Mouse (Mus musculus) kidney, postnatal 10 days (tissue): ENCODE data around the gene Klhdc7b.

Source experiments
- DNase-seq: peaks from one replicate; pipeline ENCODE4 v3.0.0; 2021; ENCODE audit warnings: mixed read lengths

Klhdc7b gene

DNA sequence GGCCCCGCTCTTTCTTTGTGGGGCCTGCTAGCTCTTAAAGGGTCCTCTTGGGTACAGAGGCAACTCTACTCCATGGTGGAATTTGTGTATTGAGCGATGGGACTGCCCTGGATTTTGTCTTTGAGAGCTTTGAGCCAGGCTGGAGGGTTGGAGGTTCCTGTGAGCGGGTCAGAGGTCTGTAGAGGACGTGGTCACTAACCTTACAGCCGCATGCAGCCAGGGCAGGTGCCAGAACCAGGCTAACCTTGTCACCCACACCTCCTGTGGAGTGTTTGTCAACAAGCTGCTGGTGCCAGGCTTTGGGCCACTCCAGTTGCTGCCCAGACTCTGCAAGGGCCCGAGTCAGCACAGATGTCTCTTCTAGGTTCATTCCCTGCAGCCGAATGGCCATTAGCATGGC is 8.7 kb upstream of the Klhdc7b start:
- DNase-seq, result no peak

DNA sequence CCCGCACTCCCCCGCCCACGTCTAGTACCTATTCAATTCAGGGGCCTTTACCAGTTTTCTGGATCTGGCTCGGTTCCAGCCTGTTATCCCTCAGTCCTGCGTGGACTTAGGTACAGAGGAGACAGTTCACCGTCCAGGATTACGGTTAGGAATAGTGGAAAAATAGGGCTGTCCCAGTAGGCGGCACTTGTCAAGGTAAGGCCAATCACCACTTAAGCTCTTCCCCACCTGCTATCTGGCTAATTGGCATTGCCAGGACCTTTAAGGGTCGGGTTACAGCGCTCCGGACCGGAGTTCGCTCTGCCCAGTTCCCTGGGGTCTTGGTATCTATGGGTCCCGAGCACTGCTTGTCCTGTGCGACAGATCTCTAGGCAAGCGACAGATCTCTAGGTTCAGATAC is 7.8 kb upstream of the Klhdc7b start, which contains the start of gene Tymp:
Gene Tymp, minus strand, starts transcription at position 83 of the 400 bp plus-strand sequence.
- no peak for DNase-seq

DNA sequence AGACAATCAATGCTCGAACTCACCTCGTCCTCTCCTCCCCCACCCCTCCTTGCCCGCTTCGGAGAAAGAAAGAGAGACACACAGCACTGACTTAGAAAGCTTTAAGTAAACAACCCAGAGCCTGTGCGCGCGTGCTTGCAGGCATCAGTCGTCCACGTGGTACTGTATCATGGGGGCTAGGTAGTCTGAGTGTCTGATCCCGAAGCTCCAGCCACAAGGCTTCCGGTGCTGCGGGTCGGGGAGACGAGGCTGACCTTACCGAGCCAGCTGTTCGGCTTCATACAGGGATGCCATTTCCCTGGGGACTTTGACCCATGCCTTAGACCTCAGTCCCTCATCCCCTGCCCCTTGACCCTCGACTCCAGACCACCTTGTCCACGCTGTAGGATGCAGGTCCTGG is 7.4 kb upstream of the Klhdc7b start:
- DNase-seq, result no peak

DNA sequence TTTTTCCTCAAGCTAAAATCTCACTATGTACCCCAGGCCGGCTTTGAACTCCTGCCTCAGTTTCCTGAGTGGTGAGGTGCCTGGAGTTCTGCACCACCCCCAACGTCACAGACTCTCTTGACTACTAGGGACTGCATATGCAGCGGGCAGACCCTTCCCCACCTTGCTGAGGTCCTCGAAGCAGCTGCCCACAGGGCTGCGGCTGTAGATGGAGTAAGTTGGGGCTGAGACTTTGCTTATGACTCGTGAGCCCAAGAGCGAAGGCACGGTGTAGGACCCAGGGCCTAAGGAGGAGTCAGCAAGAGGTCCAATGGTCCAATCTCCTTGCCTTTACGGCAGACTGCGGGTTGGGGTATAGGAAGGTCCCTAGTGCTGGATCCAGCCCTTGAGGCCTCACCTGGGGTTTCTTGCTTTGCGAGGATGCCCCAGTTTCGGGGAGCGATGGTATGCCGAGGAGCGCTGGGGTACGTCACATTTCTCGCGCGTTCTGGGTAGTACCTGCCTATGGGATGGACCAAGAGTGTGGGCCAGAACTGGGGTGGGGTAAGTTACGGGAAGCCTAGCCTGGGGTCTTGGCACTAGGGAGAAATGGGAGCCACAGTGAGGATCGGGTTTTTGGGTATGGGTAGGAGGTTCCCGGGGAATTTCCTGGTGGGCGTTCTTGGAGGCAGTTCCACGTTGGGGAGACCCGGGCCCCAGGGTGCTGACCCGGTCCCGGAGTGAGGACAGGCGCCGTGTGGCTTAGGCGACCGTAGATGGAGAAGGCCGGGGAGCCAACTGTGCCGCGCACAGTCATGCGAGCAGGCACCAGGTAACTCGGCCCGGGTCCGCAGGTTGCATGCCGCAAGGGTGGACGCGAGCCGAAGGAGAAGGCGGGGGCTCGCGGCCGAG is 6.5 kb upstream of the Klhdc7b start:
- DNase-seq, result no peak

DNA sequence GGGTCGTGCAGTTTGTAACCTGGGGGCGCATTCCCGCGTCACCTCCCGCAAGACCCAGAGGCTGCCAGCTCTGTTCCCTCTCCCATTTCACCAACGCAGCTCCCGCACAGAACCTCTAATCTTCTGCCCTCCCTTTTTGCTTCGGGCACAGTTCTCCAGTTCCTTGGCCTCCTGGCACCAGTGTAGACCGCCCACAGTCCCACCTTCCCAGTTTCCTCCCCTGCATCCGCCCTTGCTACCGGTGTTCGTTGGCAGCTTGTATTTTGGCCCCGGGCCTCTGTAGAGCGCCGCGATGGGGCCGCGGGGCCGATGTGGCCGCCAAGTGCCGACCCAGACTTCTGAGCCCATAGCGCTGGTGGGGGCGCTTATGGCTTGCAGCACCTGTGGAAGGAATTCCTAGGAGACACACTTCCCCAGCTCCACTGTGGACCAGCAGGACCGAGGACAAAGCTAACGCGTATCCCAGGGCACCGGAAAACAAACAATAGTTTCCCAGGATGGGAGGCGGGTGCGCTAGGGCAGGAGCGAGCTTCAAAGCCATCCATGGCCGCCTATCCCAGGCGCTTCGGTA is 5.8 kb upstream of the Klhdc7b start, which contains the start of gene Odf3b:
Gene Odf3b, minus strand, starts transcription at position 452 of the 571 bp plus-strand sequence.
- peak; percentile 49 for DNase-seq

DNA sequence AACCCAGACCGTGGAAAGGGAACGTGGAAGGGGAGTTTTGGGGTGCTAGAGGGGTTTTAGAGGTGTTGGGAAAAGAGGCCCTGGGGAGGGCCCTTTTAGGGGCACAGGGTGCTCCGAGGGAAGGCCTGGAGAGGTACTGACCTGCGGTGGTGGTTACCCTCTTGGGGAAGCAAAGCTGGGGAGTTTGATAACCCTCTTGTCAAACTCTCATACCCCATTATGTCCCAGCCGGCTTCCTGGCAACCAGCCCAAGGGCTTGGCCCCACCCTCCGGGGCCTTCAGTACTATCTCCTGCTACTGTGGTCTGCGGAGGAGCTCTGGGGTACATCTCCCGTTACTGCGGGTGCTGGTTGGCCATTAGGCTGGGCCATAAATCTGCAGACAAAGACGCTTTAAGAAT is 5.3 kb upstream of the Klhdc7b start:
- DNase-seq, result peak; percentile 61

DNA sequence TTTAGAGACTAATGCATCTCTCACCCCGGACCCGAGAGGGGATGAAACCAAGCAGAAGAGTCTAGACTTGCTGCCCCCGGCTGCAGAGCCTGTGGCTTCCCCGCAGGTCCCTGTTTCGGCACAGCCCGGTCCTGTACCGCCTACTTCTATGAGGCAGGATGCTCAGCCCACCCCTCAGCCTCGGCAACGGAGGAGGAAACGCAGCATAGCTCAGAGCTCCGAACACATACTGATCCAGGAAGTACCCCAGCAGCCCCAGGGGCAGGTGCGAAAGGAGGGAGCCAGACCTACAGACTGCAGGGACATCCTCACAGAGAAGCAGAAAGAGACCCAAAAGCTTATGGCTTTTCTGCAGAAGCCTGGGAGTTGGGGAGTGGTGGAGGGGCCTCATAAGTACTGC is 2.4 kb downstream of the Klhdc7b start:
- DNase-seq, result no peak

DNA sequence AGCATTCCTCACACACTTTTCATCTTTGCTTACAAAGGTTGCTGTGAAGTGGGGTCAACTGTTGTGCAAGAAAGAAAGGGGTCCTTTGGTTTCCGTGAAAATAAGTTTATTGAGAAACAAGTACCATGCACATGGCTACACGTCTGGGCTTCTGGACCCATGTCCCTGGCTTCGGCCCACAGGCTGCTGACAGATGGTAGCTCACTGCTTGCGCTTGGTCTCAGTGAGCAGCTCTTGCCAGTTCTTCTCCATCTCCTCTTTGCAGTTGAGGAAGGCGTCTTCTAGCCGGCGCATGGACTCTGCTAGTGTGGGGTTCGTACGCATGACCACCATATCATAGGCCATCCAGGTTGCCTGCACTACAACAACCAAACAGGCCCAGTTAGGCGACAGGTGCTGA is 5.4 kb downstream of the Klhdc7b start:
- DNase-seq, result no peak

DNA sequence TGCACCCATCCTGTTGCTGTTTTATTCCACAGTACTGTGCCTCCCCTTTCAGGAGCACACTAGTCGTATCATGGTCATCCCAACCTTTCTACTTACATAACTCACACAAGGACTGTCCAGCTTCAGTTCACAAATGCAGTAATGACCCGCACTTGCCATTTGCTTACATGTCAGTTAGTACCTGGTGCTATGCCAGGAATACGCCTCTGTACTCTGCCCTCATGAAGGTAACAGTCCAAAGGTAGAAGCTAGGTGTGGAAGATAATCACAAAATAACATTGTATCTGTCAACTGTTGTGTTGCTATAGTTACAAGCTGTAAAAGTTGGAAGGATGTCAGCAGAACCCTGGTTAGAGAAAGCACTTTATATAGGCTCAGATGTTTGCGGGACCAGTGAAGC is 12.2 kb downstream of the Klhdc7b start:
- no peak for DNase-seq

DNA sequence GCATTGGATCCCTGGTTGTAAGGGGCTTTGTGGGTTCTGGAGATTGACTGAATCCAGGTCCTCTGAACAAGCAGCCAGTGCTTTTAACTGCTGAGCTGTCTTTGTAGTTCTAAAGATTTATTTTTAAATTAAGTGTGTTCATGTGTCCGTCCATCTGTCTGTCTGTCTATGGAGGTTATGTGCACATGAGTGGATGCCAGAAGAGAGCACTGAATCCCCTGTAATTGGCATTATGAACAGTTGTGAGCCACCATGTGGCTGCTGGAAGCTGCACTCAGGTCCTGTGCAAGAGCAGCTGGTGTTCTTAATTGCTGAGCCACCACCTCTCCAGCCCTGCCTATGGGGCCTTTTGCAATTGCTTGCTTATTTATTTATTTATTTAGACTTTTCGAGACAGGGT is 13.4 kb downstream of the Klhdc7b start:
- DNase-seq, result no peak

DNA sequence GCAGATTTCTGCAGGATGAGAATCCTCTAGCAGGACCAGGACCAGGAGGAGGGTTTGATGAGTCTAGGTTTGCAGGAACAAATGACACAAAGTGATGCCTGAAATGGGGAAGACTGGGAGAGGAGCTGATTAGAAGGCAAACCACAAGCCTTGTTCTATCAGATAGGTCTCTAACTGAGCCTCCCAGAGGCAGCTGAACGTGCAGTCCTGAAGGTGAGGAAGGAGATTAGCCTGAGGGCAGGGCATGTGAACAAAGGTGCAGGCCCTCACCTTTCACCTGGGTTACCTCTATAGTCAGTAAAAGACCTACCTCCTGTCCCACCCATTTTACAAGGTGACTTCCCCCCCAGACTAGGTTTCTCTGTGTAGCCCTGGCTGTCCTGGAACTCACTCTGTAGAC is 15.0 kb downstream of the Klhdc7b start:
- DNase-seq, result no peak

DNA sequence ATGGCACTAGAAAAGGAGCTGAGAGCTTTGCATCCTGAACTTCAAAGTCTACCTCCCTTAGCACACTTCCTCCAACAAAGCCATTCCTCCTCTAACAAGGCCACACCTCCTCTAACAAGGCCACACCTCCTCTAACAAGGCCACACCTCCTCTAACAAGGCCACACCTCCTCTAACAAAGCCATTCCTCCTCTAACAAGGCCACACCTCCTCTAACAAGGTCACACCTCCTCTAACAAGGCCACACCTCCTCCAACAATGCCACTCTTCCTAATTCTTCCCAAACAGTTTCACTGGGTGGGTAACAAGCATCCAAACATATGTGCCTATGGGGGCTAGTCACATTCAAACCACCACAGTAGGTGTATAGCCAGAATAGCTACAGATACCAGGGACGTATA is 17.8 kb downstream of the Klhdc7b start:
- no peak for DNase-seq

DNA sequence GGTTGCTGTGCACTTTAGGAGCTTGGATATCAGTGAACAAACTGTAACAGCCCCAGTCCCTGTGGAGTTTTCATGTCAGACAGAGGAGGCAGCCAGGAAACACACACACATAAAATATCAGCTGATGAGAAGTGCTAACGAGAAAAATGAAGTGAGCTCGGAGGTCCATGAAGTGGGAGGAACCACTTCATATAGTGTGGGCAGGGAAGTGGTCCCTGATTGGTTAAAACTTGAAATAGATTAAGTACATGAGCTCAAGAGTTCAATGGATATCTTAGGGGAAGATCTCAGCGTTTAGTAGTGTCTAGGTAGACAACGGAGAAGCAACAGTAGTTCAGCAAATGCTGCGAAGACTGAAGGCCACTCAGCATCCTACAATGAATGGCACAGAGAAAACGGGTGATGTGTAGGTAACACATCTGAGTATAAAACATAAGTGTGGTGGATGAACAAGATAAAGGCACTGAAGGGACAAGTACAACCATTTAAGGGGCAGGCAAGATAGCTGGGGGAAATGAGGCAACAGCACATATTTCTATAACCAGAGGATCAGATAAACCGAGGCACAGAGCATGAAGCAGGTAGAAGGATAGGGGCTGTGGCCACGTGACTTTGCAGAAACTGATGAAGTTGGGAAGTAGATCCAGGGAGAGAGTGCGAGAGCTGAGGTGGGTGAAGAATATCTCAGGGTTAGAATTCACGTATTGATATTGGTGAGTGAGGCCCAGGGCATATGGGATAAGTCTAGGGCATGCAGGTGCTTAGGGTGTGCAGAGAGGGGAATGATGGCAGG is 20.3 kb downstream of the Klhdc7b start:
- no peak for DNase-seq

DNA sequence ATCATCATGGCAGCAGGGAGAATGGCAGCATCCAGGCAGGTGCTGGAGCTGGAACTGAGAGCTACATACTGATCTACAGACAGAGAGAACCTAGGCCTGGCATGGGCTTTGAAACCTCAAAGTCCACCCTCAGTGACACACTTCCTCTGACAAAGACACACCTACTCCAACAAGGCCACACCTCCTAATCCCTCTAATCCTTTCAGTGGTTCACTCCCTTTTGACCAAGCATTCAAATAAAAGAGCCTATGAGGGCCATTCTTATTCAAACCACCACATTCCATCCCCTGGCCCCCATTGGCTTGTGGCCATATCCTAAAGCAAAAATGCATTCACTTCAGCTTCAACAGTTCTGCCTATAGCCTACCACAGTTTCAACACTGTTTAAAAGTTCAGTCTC is 22.0 kb downstream of the Klhdc7b start:
- no peak for DNase-seq

DNA sequence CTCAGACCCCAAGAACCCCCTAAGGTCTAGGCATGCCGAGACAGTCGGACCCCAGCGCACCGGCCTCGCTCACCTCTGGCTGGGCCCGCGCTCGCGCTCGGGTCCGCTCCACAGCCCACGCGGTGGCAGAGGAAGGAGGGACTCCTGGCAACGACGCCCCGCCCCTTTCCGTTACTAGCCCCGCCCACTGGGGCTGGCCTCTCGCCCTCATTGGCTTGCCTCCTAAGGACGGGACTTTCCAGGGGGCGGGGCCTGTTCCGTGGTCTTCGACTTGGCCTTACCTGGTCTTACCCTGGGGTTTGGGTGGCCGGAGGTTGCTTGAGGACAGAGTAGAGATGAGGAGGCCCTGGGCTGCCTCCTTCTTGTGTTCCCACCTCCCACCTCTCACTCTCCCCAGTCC is 25.4 kb downstream of the Klhdc7b start, which contains the start of gene Syce3:
Gene Syce3, minus strand, starts transcription at position 386 of the 400 bp plus-strand sequence.
- no peak for DNase-seq

DNA sequence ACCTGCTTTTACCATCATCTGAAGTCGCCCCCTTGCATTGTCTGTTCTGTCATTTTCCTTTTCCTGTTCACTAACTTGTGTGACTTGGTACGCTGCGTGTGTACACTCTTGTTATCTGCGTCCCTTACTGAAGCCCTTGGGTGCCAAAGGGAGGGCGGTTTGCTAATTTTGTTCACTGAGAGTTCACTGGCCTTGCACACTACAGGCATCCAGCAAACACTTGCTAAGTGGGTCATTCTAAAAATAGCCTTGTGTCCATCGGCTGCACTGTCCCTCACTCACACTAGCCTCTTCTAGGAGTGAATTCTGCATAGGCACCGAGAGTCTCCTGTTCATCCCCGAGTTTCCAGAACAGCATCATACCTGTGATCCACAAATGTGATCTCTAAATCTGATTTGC is 30.6 kb downstream of the Klhdc7b start:
- DNase-seq, result no peak

DNA sequence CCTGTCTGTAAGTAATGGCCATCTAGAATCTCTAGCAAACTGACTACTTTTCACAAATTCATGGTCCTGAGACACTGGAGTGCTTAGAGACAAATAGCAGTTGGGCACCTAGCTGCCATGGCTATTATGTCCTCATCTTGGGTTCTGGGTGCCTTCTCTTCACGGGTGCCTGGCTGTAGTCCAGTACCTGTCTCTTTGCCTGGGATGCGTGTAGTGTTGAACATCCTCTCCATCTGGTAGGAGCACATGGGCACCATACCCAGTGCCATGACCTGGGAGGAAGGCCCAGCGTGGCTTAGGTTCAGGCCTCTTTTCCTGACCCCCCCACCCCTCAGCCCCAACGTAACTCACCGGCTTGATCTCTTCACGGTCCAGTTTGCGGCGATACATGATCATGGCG is 37.2 kb downstream of the Klhdc7b start:
- no peak for DNase-seq

DNA sequence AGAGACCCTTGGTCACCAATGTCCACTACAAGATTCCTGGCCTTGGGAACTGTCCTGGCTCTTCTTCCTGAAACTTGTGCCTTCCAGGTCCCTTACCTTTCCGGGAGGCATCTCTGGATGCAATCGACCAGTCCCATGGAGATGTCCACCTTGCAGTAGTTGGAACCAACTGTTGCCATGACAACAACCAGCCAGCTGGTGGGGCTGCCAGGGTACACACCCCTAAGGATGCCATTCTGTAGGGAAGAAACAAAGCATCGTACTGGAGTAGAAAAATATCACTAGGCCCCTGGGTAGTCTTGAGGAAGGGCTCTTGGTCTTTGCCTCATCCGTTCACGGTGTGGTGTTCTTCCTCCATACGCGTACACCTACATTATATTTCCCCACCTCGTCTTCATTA is 39.9 kb downstream of the Klhdc7b start:
- DNase-seq, result no peak

DNA sequence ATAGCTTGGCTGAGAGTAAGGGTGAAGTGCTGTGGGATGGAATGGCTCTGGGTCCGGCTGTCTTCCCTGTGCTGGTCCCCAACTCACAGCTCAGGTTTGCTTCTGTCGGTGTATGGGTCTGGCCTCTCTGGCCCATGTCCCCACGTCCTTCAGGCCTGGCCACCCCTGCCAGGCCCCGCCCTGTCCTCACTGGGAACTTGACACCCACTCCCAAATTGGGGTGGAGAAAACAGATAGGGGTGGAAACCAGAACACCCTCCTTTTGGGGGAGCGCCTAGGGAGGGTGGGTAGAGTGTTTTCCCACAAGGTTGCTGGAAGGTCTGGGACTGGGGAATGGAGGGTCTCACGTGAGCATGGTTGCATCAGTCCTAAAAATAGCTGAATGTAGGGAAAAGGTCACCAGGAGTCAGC is 41.0 kb downstream of the Klhdc7b start, which contains the start of gene Cpt1b:
Gene Cpt1b, minus strand, starts transcription at position 153 of the 411 bp plus-strand sequence.
- peak; percentile 56 for DNase-seq

DNA sequence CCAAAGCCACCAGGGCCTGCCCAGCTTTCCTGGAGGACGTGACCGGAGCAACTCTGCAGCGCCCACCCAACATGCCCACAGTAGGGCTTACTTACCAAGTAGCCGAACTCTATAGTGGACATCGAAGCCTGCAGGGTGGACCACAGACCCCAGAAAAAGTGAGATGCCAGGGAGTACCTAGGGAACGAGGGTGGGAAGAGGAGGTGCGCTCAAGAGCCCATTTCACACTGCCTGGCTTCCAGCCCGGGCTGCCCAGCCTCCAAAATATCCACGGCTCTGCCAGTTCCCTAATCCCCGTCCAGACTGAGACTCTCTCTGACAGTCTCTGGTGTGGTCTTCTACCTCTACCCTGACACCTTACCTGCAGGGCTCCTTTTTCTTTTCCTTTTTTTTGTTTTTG is 42.0 kb downstream of the Klhdc7b start:
- no peak for DNase-seq

DNA sequence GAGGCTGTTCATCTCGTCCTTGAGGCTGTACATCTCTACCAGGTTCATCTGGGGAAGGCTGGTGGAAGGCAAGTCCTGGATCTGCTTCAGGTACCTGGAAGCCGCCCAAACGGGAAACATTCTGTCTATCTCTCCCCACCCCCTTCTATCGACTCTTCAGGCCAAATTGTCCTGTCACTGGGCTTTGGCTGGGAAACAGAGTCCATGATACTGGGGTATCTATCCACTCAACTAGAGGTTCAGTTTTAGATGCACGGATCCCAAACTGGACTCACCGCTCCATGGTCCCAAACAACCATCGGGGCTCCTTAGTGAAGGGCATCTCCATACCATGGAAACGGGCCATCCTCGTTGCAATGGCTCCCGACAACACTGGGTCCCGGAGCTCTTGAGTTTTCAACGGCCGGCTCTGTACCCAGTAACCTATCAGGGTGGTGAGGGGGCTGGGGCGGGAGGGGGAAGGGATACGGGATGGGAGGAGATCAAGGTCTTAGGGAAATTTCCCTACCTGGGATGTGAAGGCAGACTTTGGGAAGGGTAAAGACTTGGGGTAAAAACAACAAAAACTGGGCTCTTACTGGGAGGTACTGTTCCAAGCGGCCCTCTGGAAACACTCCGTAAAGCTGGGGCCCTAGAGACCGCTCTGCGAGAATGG is 43.5 kb downstream of the Klhdc7b start:
- no peak for DNase-seq

DNA sequence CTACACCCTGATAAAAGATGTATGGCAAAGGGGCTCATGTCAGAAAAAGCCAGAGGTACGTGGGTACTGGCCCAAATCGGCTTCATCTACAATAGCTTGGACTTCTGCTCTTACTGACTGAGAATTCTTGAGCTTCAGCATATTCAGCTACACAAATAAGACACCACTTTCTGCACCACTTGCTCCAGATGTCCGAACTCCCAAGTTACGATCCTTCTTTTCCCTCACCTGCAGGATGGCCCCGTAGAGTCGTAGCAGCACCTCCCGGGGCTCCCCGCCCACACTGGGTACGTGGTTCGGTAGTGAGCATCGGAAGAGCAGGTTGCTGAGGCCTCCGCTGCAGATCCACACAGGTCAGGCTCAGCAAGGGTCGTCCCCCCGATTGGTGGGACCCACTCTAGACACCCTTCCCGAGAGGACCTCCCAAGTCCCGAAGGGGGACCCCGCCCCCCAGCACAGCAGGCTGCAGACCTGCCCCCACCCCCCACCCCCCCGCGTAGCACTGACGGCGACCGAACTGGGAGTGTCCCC is 44.2 kb downstream of the Klhdc7b start:
- DNase-seq, result no peak
